Mouse (Mus musculus) lung, adult 2 months (tissue): Measurements from ENCODE around the gene Vwa3a.

Experiments used
- CTCF ChIP-seq: fragments of 200-500 bp; IDR thresholded peaks from 2 replicates; pipeline ENCODE4 v1.5.1; 2011; ENCODE audit warnings: mild to moderate bottlenecking, low read length, control low read depth; ENCODE audit not compliant: insufficient read depth
- POLR2A ChIP-seq: fragments of 200-500 bp; IDR thresholded peaks from 2 replicates; pipeline ENCODE4 v1.6.1; 2011; ENCODE audit warnings: low read depth, mild to moderate bottlenecking, control low read depth, low read length, borderline replicate concordance; ENCODE audit errors: extremely low read depth

DNA sequence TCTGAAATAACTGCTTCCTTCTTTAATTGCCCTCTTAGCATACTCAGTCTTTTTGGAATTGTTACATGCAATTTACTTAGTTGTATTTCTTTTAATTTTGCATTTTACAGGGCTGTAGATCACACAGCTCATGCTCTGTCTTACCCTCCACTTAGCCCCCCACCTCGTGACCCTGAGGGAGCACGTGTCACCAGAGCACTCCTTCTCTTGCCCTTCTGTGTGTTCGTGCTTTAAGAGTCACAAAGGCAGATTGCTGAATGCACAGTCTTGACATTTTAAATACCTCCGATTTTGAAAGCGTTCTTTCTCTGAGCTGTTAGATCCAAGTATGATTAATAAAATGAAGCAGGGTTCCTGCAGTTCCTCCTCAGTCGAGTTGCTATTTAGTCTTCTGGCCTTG is 43.9 kb upstream of the Vwa3a start:
- TF ChIP-seq POLR2A = no peak
- no peak for TF ChIP-seq CTCF
